Mouse (Mus musculus) spleen, adult 2 months (tissue): ENCODE measurements at regions not wholly inside any gene's neighbourhood (a gene's known extent, or its start where the extent isn't known, plus 50 kb on each side); places are given as distances from the start of the nearest gene placed in this dataset.

ENCODE experiments used
- DNase-seq, 2 experiments: peaks; one replicate each; pipeline versions ENCODE4 v3.0.0 to v3.0.0-alpha.2; 2012 to 2021; ENCODE audit warnings: low spot score in 2 of 2, low read depth in 1 of 2
- H3K27ac ChIP-seq: fragments of 200-500 bp; 2 replicates; pipeline ENCODE4 v1.5.1; 2012; ENCODE audit warnings: low read length, inconsistent platforms; ENCODE audit not compliant: insufficient read depth
- H3K27me3 ChIP-seq: fragments of 200-500 bp; 2 replicates; pipeline ENCODE4 v1.6.1; 2012; ENCODE audit warnings: mild to moderate bottlenecking, moderate library complexity, low read length, inconsistent platforms; ENCODE audit not compliant: control insufficient read depth, insufficient read depth
- H3K36me3 ChIP-seq: fragments of 200-500 bp; 2 replicates; pipeline ENCODE4 v1.6.1; 2012; ENCODE audit warnings: mild to moderate bottlenecking, low read length, inconsistent platforms; ENCODE audit not compliant: control insufficient read depth, insufficient read depth
- H3K4me1 ChIP-seq: fragments of 200-500 bp; 2 replicates; pipeline ENCODE4 v1.6.1; 2011; ENCODE audit warnings: inconsistent platforms; ENCODE audit not compliant: control insufficient read depth, insufficient read depth, insufficient read length
- H3K4me3 ChIP-seq: fragments of 200-500 bp; 2 replicates; pipeline ENCODE4 v1.5.1; 2011; ENCODE audit warnings: mild to moderate bottlenecking, inconsistent platforms; ENCODE audit not compliant: insufficient read depth, insufficient read length; ENCODE audit errors: extremely low read depth
- CTCF ChIP-seq: fragments of 200-500 bp; IDR thresholded peaks from 2 replicates; pipeline ENCODE4 v1.5.1; 2011; ENCODE audit warnings: mild to moderate bottlenecking, inconsistent platforms; ENCODE audit not compliant: insufficient read depth, insufficient read length, insufficient replicate concordance; ENCODE audit errors: extremely low read depth
- POLR2A ChIP-seq: fragments of 200-500 bp; IDR thresholded peaks from 2 replicates; pipeline ENCODE4 v1.6.1; 2011; ENCODE audit warnings: low read depth, low read length, inconsistent platforms
- WGBS: fragments of 180-500 bp; shearing (Covaris S2); methylation state at CpG from one replicate; pipeline ENCODE4 v1.1.7; 2018; 5-methylcytosine and 5-hydroxymethylcytosine counted together

DNA sequence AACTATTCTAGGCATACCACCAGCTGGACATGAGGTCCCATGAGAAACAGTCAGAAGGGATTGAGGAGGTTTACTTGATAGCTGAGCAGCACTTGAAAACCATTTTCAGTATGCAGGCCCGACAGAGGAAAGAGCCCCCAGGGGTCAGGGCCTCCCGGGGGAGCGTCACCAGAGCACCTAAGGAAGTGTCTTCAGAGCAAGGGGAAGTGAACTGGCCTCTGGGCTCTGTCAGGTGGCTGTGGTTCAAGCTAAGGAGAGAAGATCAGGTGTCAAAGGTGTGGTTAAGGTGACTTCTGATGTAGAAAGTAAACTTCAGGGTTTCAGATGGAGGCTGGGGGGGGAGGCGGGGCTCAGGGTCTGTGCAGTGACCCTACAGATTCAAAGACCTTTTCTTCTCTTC, 57.3 kb downstream of the Bhlhe40 start:
- TF ChIP-seq CTCF, result no peak
- no peak for TF ChIP-seq POLR2A
- WGBS, result 12% methylated on average over 4 of the region's 4 CpGs
- Histone ChIP-seq H3K36me3 (no peaks in the 10 kb centered on the region), H3K4me3 (no peak overlapping the region), H3K27me3 (no peaks in the 10 kb centered on the region), H3K27ac (peak overlapping the region; percentile 64), H3K4me1 (peaks cover 38% of the 10 kb centered on the region; the same call in 1 of the 2 replicates)
- peak; percentile 62 to 77 for DNase-seq

DNA sequence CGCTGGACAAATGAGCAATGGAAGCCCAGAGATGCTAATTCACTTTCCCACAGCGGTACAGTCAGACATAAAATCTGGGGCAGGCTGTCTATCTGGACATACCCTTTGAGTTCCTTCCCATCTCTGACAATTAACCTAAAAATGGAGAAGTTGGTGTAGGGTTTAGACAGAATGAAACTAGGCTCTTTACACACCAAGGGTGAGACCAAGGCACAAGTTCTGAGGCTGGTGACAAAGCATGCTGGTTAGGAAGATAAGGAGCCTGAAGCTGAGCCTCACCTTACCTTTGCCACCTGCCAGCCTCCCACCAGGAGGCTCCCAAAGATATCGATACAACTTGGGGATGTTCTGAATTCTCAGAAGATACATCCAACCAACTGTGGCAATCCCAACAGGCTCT, 58.5 kb downstream of the Bhlhe40 start:
- peak overlapping the region; percentile 74 for H3K27ac ChIP-seq
- peaks cover 32% of the 10 kb centered on the region; the same call in 1 of the 2 replicates for H3K4me1 ChIP-seq
- DNase-seq, result peak in 1 of 2 experiments; percentile 32
- H3K27me3 ChIP-seq, result no peaks in the 10 kb centered on the region
- no peaks in the 10 kb centered on the region for H3K36me3 ChIP-seq
- H3K4me3 ChIP-seq, result no peak overlapping the region
- 40% methylated on average over 3 of the region's 3 CpGs for WGBS
- no peak for TF ChIP-seq CTCF
- no peak for TF ChIP-seq POLR2A

DNA sequence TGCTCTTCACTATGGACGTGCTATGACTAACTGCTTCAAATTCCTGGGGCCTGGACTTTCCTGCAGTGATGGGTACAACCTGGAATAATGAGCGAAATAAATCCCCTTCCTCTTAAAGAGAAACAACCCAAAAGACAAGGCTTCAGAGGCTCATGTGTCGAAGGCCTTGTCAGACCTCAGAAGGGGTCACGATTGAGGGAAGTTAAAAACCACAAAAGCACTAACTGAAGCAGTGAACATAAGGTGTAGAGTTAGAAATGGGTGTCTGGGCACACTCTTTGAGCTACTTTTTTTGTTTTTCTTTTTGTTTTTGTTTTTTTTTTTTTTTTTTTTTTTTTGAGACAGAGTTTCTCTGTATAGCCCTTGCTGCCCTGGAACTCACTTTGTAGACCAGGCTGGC, 59.5 kb downstream of the Bhlhe40 start:
- H3K36me3 ChIP-seq, result no peaks in the 10 kb centered on the region
- WGBS, result 27% methylated on average over 4 of the region's 4 CpGs

DNA sequence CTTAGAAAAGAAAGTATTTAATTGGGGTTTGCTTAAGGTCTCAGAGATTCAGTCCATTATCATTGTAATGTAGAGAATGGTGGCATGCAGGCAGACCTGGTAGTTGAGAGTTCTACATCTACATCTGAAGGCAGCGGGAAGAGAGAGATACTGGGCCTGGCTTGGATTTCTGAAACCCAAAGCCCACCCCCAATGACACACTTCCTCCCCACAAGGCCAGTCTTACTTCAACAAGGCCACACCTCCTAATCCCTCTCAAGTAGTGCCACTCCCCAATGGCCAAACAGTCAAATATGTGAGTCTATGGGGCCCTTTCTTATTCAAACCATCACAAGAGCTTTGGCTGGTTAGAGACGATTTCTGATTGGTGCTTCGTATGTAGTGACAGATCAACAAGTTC, 60.5 kb downstream of the Bhlhe40 start:
- DNase-seq, result no peak
- Histone ChIP-seq H3K36me3 (no peaks in the 10 kb centered on the region), H3K27ac (peak overlapping the region; percentile 26; the same call in 1 of the 2 replicates), H3K4me3 (no peak overlapping the region), H3K27me3 (no peaks in the 10 kb centered on the region), H3K4me1 (peaks cover 31% of the 10 kb centered on the region; the same call in 1 of the 2 replicates)
- WGBS, result 94% methylated on average over 3 of the region's 3 CpGs
- no peak for TF ChIP-seq CTCF
- no peak for TF ChIP-seq POLR2A

More for the DNA sequence above, 59.5 kb downstream of the Bhlhe40 start:
- no peak overlapping the region for H3K4me3 ChIP-seq
- no peak for TF ChIP-seq POLR2A
- no peak for TF ChIP-seq CTCF
- peaks cover 31% of the 10 kb centered on the region; the same call in 1 of the 2 replicates for H3K4me1 ChIP-seq
- DNase-seq, result no peak
- H3K27me3 ChIP-seq, result no peaks in the 10 kb centered on the region
- H3K27ac ChIP-seq, result peak overlapping the region; percentile 70

DNA sequence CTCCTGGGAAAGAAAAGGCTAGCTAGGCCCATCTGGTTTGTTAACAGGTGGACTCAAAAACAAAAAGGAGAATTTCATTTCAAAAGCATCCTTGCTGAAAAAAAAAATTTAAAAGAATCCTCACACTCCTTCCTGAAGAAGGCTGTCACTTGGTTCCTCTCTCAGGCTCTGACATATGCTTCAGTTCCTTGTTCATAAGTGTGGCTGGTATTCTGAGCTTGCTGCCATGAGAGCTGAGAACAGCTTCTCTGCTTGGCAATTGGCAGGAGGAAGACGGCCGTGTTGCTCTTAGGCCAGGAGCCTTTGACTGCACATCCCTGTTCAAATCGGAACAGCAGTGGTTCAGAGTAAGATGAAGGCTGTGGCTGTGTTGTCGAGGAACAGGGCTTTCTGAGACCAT, 61.1 kb downstream of the Bhlhe40 start:
- TF ChIP-seq POLR2A (no peak), CTCF (no peak)
- Histone ChIP-seq H3K4me1 (peaks cover 31% of the 10 kb centered on the region; the same call in 1 of the 2 replicates), H3K27me3 (no peaks in the 10 kb centered on the region), H3K27ac (peak overlapping the region; percentile 17; the same call in 1 of the 2 replicates), H3K36me3 (no peaks in the 10 kb centered on the region), H3K4me3 (no peak overlapping the region)
- no peak for DNase-seq
- WGBS, result 54% methylated on average over 4 of the region's 4 CpGs

DNA sequence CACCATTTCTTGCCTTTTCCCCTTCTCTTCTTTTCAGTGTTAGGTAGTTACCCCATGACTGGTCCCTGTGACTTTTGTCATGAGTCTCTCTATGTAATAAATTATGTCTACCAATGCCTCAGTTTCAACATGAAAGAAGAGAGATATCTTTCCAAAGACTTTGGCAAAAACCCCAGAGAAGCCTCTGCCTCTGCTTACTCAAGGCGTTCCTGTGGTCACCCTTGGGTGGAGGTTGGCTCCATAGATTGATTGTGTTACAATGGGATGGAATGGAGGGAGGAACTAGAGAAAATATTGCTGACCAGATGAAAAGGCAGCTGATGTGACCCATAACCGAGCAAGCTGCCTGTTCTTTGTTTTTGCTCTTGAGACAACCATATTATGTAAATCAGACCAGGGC, 59.7 kb upstream of the Arl8b start:
- 72% methylated on average over 2 of the region's 2 CpGs for WGBS
- H3K27me3 ChIP-seq, result no peaks in the 10 kb centered on the region

DNA sequence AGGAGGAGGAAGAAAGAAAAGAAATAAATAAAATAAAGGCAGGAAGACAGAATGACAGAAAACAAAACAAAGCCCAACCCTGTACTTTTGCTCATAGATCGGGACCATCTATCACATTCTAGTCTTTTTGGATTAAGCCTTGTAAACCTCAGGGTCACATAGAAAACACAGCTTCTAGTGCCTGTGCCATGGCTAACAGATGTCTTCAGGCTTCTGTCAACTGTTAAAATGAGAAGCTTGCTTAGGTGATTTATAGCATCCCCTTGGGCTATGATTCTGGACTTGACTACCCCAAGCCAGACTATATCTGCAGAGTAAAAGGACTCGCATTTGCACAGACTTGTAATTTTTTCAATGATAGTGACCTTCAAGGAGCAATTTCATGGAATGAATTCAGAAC, 59.1 kb upstream of the Arl8b start:
- Histone ChIP-seq H3K4me3 (no peak overlapping the region), H3K4me1 (peaks cover 18% of the 10 kb centered on the region; the same call in 1 of the 2 replicates), H3K27ac (no peak overlapping the region), H3K27me3 (no peaks in the 10 kb centered on the region), H3K36me3 (no peaks in the 10 kb centered on the region)
- DNase-seq, result no peak
- 84% methylated on average over 2 of the region's 2 CpGs for WGBS
- TF ChIP-seq POLR2A, result no peak
- no peak for TF ChIP-seq CTCF

More for the DNA sequence above, 59.7 kb upstream of the Arl8b start:
- TF ChIP-seq POLR2A (no peak), CTCF (no peak)
- no peak for DNase-seq
- Histone ChIP-seq H3K4me1 (peaks cover 23% of the 10 kb centered on the region; the same call in 1 of the 2 replicates), H3K27ac (no peak overlapping the region), H3K4me3 (no peak overlapping the region), H3K36me3 (no peaks in the 10 kb centered on the region)
